Mouse (Mus musculus) CH12F3 (cell line): Measurements from ENCODE around the gene Gnao1.

Experiments used
- in situ Hi-C: fragments of 300-500 bp; cut with MboI; formaldehyde crosslinking; loops from 2 replicates; pipeline ENCODE4 v1.14.3; 2020; ENCODE audit warnings: low sequenced_read_pairs

Gnao1 gene

DNA sequence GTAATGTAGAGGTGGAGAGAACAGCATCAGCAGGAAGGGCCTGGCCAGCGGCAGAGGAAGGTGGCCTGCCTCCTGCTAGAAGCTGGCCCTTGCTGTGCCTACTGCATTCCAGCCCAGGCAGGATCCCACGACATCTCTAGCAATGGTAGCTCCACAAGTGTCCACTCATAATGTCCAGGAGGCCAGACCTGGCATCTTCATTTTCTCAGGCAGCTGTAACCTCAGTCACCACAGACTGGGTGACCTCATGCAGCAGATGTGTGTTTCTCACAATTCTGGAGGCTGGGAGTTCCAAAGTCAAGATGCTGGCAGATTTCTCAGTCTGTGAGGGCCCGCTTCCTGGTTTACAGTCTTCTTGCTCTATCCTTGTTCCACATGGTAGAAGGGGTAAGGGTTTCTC lies 128.4 kb downstream of the Gnao1 start:
- in situ Hi-C loops = loop anchor here (25.0 kb wide), 1 partner anchor 926 kb away; no protein-coding TSS in a partner anchor

DNA sequence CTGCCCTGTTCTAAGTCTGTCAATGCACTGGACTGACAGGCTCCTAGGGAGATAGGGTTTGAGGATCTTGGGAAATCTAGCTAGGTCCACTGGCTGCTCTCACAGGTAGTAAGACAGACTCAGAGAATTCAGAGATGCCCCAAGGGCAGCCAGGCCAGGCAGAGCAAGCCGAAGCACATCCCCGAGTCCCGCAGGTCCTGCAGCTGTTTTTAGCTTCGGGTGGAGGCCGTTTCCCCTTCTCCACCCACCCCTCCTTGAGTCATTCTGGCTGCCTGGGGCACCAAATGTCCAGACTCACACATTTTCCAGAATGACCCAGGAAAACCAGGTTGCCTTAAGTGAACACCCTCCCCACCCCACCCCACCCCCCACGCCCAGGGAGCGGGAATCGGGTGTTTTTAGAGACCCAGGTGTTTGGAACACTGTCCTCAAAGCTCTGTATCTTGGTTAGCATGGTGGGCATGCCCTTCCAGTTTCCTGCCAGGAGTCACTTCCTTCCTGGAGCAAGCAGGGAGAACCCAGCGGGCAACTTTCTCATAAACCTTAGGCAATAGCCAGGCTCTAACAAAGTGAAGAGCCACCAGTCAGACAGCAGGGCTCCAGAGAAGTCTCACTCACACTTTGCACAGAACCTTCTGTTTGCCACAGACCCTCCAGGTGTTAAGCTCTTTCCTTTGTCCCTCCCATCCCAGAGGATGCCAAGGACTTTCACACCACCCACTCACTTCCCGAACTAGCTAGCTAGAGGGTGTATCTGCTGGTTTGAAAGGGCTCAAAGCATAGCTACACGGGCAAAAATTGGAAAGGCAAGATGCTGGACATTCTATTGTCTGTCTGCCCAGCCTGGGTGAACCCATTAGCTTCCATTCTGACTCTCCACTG lies 131.0 kb downstream of the Gnao1 start:
- in situ Hi-C loops = loop anchor here (25.0 kb wide), 1 partner anchor 928 kb away; no protein-coding TSS in a partner anchor

DNA sequence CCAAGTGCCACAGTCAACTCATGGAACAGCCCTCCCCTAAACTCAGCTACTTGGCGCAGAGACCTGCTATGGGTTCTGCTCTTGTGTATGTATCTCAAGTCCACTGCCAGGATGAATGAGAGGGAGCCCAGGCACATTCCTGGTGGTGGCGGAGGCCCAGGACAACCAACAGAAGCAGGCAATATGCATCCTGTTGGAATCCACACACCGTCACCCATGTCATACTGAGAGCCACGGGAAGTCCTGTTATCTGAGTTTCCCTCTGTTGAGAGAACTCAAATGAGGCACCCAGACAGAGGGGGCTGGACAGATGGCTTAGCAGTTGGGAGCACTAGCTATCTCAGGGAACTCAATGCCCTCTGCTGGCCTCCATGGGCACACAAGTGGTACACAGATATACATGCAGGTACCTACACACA lies 131.9 kb downstream of the Gnao1 start:
- in situ Hi-C loops = loop anchor here (25.0 kb wide), 1 partner anchor 929 kb away; no protein-coding TSS in a partner anchor

DNA sequence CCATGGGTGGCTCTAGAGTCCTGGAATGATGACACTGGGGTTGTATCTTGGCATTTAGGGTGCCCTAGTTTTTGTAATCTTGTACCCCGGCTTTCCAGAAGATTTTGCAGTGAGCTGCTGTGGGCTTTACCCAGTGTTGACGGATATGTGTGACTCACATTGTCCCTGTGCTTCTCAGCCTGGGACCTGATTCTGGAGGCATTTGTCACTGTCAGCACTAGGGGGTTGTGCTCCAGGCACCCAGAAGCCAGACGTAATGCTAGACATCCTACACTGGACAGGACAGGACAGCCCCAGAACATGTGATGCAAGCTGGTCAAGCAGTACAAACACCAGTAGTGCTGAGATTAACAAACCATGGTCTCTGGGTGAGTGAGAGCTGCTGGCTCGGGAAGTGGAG lies 136.0 kb downstream of the Gnao1 start:
- in situ Hi-C loops = loop anchor here (25.0 kb wide), 1 partner anchor 933 kb away; no protein-coding TSS in a partner anchor

DNA sequence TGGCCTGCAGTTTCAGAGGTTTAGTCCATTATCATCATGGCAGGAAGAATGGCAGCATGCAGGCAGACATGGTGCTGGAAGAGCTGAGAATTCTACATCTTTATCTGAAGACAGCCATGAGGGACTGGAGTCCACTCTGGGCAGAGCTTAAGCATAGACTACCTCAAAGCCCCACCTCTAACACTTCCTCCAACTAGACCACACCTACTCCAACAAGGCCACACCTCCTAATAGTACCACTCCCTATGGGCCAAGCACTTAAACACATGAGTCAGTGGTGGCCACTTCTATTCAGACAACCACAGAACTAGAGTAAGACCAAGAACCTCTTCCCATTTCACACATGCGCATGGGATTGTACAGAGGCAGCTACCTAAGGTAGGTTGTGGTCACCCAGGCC lies 136.6 kb downstream of the Gnao1 start:
- in situ Hi-C loops = loop anchor here (25.0 kb wide), 1 partner anchor 934 kb away; no protein-coding TSS in a partner anchor

DNA sequence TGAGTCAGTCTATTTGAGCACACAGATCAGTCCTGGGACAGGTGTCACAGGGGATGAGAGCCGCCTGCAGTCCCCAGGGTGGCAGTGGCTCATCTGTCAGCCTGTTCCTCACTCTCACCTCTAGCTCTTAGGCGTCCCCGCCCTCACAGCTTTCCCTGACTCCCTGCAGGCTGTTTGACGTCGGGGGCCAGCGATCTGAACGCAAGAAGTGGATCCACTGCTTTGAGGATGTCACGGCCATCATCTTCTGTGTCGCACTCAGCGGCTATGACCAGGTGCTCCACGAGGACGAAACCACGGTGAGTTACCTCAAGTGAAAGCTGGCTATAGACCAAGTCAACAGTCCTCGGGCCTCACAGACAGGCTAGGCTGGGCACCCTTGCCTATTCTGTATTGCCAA lies 140.4 kb downstream of the Gnao1 start:
- in situ Hi-C loops = no loop called here

DNA sequence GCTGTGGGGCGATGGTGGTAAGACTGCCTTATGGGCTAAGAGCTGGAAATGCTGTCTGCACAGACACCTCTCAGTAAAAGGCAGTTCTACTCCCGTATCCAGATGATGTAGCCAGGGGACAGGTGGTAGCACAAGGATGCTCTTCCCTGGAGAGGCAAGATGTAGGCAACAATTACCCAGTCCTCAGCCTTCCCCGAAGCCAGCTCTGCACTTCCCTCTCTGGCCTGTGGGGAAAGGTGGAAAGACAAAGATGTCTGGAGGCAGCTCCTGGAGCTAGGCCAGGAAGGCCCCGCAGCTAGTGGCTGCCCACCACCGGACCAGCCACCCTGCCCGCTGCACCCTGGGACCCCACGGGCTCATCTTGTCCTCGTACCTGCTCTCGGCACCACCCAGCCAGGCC lies 142.7 kb downstream of the Gnao1 start:
- in situ Hi-C loops = no loop called here

DNA sequence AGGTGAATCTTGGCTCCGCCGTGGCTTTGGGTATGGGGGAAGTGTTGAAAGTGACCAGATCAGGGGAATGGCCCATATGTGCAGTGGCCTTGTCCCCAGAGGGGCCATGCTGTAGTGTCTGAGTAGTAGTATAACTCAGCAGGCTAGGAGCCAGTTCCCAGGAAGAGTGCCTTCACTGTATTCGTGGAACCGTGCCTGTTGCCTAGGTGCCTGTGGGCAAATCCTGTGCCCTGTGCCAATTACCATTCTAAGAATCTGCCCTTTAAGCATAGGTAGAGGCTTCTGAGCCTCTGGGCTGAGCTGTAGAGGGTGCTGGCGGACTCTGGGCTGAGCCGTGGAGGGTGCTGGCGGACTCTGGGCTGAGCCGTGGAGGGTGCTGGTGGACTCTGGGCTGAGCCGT lies 148.6 kb downstream of the Gnao1 start:
- in situ Hi-C loops = no loop called here

DNA sequence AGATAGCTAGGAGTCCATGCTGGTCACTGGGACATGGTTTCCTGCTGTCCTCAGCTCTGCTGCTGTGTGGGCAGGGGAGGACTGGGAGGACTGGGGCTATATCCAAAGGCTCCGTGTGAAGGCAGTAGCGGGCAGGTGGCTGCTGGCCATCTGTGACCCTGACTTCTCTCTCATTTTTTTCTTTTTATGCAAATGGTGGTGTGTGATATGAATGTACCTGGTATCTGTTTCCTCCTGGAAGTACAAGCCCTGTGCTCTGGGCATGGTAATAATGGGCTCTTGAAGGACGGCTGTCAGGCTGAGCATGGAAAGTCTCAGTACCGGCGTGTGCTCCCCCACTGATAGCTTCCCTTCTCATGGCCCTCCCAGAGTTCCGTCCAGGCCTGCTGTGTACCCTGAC lies 151.1 kb downstream of the Gnao1 start:
- in situ Hi-C loops = no loop called here

DNA sequence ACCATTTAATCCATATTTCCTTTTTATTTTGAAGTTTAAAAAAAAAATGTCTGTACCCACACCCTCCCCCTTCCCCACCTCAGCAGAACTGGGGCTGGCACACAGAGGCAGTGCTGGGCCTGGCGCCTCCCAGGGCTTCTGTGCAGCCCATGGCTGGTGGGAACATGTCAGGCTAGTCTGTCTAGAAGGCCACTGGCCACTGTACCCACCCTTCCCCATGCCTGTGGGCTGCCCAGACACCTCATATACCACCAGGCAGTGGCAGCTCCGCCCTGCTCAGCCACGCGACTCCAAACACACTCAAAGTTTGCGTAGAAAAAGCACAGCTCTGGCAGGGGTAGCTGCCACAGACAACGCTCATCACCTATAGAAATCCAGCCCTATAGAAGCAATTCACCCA lies 158.5 kb downstream of the Gnao1 start:
- in situ Hi-C loops = no loop called here

DNA sequence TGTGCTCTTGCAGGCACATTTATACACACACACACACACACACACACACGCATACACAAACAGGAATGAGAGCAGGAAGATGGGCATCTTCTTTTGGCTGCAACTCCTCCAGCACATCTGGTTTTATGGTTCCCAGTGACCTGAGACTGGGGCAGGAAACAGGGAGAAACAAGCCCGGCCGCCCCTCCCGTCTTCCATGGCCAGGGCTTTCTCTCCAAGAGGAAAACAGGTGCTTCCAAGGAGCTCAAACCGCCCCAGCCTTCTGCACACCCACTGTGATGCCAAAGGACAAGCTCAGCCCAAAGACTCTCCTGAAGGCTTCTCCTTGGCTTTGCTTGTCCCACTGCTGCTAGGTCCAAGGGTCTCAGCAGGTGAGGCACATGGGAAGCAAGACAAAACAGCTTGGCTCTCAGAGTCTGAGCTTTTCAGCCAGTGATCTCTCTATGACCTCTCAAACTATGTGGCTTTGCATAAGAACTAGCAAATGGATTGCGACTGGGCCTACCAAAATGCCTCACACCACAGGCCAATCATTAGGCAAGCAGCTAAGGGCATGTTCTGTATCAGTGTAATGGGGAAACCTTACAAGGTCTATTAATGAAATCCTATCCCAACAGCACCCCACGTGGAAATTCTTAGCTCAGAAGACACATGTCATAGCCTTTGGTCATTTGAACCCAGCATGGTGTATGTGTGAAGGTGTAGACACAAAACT lies 160.0 kb downstream of the Gnao1 start:
- in situ Hi-C loops = no loop called here

DNA sequence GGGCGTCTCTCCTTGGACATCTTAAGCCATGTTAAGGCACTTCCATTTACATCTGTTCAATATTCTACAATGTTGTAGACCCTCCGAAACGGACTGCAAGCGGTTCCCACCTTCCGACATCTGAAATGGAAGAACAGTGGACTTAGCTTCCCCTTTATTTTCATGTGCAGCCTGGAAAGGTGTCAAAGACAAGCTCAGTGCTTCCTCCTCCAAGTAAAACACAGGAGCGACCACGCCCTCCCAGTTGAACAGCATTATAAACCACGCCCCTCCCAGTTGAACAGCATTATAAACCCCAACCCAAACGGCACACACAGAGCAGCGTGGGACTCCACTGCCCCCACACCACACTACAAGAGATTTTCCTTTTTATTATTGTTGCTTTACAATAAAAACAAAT lies 161.7 kb downstream of the Gnao1 start:
- in situ Hi-C loops = no loop called here

DNA sequence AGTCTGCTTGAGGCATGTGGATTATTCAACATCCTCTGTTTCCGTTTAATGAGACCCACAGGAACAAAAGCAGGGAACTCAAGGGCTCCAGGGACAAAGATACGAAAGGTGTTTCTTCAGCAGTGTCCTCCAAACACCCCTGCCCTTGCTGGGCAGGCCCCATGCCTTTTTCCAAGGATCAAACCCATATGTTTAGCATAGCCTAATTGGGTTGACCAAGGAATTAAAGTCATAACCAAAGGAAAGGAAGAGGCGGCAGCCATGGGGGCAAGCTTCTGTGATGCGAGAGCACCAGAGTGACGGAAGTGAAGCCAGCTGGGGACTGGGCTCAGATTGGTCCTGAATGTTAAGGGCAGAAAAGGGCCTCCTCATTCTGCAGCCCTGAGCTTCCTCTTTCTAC lies 162.4 kb downstream of the Gnao1 start:
- in situ Hi-C loops = no loop called here

DNA sequence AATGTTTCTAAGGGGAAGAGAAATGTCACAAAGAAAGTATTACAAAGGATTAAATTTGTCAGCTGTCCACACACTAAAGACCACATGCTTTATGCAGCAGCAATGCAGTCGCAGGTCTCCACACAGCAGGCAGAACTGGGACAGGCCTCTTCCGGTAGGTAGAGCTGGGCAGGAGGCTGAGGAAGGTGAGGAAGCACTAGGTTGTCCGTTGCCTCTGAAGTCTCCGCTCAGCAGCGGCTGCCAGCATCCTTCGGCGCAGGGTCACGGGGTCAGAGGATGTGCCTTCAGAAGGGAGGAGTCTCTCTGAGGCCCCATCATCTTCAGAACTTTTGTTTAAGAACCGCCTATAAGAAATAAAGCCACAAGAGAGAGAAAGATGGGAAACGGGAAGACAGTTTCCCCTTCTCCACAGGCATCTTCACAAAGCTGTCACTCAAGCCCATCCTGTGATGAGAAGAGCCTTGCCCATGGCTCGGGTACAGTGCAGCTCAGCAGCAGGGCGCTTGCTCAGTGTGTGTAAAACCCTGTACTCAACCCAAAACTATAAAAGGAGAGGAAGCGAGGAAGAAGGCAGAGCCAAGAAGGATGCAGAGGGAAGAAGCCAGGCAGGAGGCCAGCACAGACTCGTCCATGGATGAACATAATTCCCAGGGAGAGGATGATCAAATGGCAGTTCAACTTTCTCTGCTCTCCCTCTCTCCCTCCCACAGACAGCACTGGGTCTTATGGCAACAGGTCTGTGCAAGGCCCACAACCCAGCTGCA lies 163.4 kb downstream of the Gnao1 start:
- in situ Hi-C loops = no loop called here

DNA sequence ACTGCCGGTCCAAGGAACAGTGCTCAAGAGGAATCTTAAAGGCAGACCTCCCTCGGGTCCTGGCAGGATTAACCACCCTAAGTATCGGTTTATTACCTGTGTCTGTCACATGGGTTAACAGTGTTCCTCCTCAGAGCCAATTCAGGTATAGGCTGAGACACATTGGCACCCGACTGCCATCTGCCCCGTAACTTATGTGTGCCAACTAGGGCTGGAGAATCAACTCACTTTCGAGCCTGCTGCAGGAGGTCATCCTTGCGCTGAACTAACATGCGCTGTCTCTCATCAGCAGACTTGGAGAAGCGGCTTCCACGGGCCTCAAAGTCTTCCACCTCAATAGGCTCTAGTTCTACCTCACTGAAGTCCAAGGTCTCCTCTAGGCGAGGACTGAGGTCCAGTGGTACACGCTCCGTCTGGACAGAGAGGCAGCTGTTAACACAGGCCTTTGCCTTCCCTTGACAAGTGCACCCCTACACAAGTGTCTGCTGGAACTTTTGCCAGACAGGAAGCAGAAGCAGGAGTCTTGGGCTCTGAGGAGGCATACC lies 164.1 kb downstream of the Gnao1 start:
- in situ Hi-C loops = no loop called here

DNA sequence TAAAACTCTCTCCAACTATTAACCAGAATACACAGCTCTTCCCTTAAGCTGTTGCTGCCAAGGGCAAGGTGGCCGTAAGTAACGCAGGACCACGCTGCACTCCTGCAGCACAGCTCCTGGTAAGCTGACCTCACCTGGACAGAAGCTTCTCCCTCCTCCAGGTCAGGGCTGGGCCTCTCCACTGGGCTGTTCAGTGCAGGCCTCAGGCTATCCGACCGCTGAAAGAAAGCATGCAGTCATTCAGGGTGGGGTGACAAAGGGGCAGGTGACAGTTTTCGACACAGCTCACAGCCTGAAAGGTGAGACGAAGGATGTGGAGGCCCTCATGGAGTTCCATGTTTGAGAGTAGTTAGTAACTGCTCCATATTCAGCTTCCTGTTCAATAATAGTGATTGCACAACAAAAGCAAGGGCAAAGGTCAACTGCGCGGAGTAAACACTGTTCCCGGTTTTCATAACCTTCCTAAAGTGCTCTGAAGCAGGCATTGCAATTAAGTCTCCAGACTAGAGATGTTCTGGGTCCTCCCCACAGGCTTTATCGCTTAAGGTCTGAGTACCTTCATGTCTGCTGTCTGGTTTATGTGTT lies 164.9 kb downstream of the Gnao1 start:
- in situ Hi-C loops = no loop called here

DNA sequence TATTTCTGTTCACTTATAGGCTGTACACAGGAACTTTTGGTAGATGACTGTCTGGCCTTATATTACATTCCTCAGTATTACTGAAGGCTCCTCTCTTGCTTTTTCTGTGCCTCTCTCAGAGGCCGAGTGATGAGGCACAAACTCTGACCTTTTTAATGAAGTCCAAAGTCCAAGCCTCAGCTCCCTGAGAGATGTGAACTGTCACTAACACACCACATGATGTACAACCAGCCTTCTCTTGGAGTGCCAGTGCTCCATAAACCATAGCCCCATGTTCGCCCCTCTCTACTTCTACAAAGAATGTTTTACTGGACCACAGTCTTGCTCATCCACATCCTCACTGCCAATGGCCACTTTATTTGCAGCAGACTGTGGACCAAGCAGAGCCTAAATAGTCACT lies 165.6 kb downstream of the Gnao1 start:
- in situ Hi-C loops = no loop called here

DNA sequence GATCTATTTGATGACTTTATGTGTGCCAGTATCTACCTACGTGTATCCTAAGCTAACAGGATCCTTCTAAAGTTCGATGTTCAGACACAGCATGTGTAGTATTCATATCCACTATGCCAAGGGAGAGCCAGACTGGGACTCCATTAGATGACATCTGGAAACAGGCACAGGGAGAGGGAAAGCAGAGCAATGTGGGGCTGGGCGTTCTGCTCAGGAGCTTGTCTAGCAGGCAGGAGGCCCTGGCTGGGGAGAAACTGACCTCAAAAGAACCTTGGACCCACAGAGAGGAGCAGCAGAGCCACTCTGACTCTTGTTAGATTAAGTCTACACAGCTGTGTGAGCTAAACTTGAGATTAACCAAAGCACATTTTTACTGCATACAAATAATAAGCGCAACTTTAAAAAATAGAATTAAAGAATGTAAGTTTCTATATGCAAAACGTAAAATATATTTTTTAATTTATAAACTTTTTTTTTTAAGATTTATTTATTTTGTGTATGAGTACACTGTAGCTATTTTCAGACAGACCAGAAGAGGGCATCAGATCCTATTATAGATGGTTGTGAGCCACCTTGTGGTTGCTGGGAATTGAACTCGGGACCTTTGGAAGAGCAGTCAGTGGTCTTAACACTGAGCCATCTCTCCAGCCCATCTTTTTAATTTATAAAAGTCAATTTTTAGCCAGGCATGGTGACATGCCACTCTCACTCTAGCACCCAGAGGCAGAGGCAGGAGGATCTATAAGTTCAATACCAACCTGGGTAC lies 166.9 kb downstream of the Gnao1 start:
- in situ Hi-C loops = no loop called here

DNA sequence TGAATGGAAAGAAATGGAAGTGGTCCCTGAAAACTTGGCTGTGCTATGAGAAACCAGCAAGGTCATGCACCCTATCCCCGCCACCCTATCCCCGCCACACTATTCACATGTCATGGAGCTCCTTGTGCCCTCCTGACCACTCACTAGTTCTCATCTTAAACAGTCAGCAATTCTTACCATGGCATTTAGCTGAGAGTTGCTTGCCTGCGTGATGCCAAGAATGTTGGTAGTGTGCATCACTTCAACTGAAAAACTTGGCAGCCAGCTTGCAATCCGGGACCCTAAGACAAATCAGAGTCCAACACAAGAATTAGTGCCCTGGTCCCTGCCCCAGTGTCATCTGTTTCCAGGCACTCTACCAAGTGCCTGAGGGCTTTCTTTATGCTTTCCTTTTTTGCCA lies 170.4 kb downstream of the Gnao1 start:
- in situ Hi-C loops = no loop called here

DNA sequence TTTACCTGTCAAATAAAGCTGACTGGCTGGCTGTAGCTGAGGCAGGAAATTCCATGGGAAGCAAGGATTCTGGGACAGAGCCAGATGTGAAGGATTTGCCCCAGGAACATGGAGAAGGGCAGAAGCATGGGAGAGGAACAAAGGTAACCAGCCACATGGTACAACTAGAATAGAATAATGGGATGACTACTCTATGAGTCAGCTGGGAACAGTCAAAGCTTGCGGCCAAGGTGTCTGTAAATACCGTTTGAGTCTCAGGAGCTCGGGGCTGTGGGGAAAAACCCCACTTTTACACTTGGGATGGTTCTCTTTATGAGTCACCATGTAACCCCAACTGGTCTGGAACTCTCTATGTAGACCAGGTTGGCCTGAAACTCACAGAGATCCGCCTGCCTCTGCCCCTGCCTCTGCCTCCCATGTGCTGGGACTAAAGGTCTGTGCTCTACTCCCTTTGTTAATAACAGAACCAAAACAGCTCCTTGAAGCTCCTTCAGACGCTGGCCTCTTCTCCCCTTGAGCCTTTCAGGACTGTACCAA lies 172.0 kb downstream of the Gnao1 start:
- in situ Hi-C loops = no loop called here
